Mouse (Mus musculus): Measurements from ENCODE around the gene Ubqln3.

DNA sequence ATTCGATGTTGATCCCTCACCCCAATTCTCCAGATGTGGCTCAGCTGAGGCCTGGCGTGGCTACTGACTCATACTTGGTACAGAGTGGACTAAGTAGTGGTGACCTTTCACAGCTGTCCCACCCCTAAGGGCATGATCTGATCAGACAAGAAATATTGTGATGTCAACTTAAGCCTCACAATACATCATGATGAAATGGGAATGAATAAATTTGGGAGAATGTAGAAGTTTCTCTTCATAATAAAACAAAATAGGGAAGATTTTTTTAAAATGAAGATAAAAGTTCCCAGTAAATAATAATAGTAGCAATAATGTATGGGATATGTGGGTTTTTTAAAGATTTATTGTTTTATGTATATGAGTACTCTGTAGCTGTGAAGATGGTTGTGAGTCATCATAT, 7.4 kb upstream of the Ubqln3 start, which contains the start of gene Ubqlnl:
- TF ChIP-seq CTCF (IDR thresholded peaks at IDR 0.05; ENCODE audit: control insufficient read depth, insufficient read depth, insufficient replicate concordance, low read depth, low read length): no peak
- TF ChIP-seq POLR2A (IDR thresholded peaks at IDR 0.05; ENCODE audit: control insufficient read depth, low read depth, low read length): no peak; the same call in 1 of the 2 replicates
